ENCODE assay signal across 19 mouse cellular contexts in genomic region chr11:68907251-68907650, GRCm38 (mm10). TPM values are rescaled to one million over a fixed set of nuclear protein-coding genes. Genes with fewer than 3 reads are reported as not detected.
"Had no signal": no experiment of that assay in that cellular context is flagged by ENCODE, and none has a peak within 500 bp of the region (broad histone marks: within the 10 kb centered on the region; RNA-seq: fewer than 3 reads in every experiment).

No protein-coding gene starts in this region.

- H3K9ac ChIP-seq: limb, embryonic 15.5 days; liver, embryonic 14.5 days; midbrain, embryonic 15.5 days; neural tube, embryonic 15.5 days had no signal

- H3K9me3 ChIP-seq: limb, embryonic 15.5 days; midbrain, embryonic 15.5 days; neural tube, embryonic 15.5 days had no signal

- H3K4me3 ChIP-seq: limb, embryonic 15.5 days; midbrain, embryonic 15.5 days; neural tube, embryonic 15.5 days had no signal

- H3K4me2 ChIP-seq: limb, embryonic 15.5 days; midbrain, embryonic 15.5 days; neural tube, embryonic 15.5 days had no signal

- DNase-seq: kidney, adult 11 months; kidney, postnatal 36 days; layer of hippocampus, adult 9-11 months; layer of hippocampus, postnatal 36 days; lung, adult 18-20 months; right cerebral cortex, adult 18-20 months; right cerebral cortex, postnatal 25 days had no signal

- H3K27ac ChIP-seq: liver, embryonic 14.5 days; midbrain, embryonic 15.5 days; neural tube, embryonic 15.5 days; stomach, postnatal 0 days had no signal

- H3K27me3 ChIP-seq: limb, embryonic 15.5 days; midbrain, embryonic 15.5 days; neural tube, embryonic 15.5 days had no signal

- ATAC-seq: midbrain, embryonic 15.5 days had no signal

RNA-seq across cellular contexts. Expression of gene Rnf222, which starts 18.9 kb away (rescaled TPM):
- total RNA-seq: layer of hippocampus, adult 18-20 months; layer of hippocampus, postnatal 36 days; left cerebral cortex, postnatal 25 days had no signal
- polyA plus RNA-seq: limb, embryonic 11.5 days; midbrain, embryonic 15.5 days; neural tube, embryonic 15.5 days; small intestine, adult 2 months had no signal

RNA-seq across cellular contexts. Expression of gene Odf4, which starts 19.6 kb away (rescaled TPM):
- total RNA-seq: layer of hippocampus, adult 18-20 months; layer of hippocampus, postnatal 36 days had no signal
- polyA plus RNA-seq: kidney, embryonic 14.5 days; limb, embryonic 11.5 days; limb, embryonic 15.5 days; liver, embryonic 14.5 days; lung, embryonic 16.5 days; neural tube, embryonic 11.5 days; small intestine, adult 2 months; stomach, postnatal 0 days had no signal
